Mouse (Mus musculus) small intestine, adult 2 months (tissue): Measurements from ENCODE around the gene Usp44.

Experiments used
- CTCF ChIP-seq: fragments of 200-500 bp; IDR thresholded peaks from 2 replicates; pipeline ENCODE4 v1.5.1; 2012; ENCODE audit warnings: low read depth, mild to moderate bottlenecking, control low read depth, inconsistent platforms, low read length, moderate library complexity, mixed read lengths; ENCODE audit not compliant: insufficient replicate concordance, insufficient read length; ENCODE audit errors: extremely low read depth
- POLR2A ChIP-seq: fragments of 200-500 bp; IDR thresholded peaks from 2 replicates; pipeline ENCODE4 v1.6.1; 2012; ENCODE audit warnings: low read depth, mild to moderate bottlenecking, control low read depth, inconsistent platforms, low read length, moderate library complexity

DNA sequence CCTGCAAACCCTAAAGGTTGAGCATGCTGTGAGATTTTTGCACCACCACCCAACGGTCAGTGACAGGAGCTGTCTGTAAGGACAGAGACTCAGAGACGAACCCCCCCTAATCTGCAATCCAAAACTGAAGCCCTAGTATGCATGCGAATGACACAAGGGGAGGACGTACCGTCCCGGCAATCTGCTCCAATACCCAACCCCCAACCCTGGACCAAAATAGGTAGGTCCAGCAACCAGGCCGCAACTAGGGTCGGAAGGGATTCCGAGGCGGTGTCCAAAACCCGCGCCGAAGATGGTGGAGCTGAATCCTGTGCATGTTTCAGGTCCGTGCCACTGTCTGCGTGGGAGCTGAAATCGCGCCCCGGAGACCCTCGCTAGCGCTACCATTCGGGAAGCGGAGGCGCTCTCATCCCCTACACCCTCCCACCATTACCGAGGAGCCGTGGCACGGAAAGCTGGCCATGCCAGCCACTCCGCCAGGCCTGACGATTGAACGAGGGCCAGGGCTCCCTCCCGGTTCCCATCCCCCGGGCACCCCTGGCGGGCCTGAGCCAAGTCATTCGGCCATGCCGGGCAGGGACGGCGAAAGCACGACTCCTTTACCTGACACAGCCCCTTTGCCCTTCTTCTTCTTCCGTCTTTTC lies 57.7 kb downstream of the Usp44 start:
- TF ChIP-seq CTCF = 0 out of 2 replicates have a peak, but pooled peaks have one; percentile 6
- TF ChIP-seq POLR2A = no peak
